Mouse (Mus musculus) intestine, postnatal 0 days (tissue): ENCODE measurements around the gene Gm28372. TPM values are rescaled to one million over a fixed set of nuclear protein-coding genes. Genes with fewer than 3 reads are reported as not detected.
A peak's percentile ranks its signal among the peaks of the same experiment; 100 is the strongest.

Experiments used
- ATAC-seq: fragments of 200-750 bp; cut with Nextera tagmentation; 2 replicates; pipeline ENCODE4 v1.8.0; 2017; ENCODE audit warnings: mild to moderate bottlenecking, moderate TSS enrichment, moderate library complexity
- H3K27ac ChIP-seq: fragments of 300-500 bp; sonication (generic); 2 replicates; pipeline ENCODE4 v1.5.1; 2014; ENCODE audit warnings: mild to moderate bottlenecking, low read depth, low read length, moderate library complexity
- H3K27me3 ChIP-seq: fragments of 300-500 bp; sonication (generic); replicated peaks from 2 replicates; pipeline ENCODE4 v1.6.1; 2014; ENCODE audit warnings: low read length, mixed read lengths; ENCODE audit not compliant: control insufficient read depth, insufficient read depth
- H3K36me3 ChIP-seq: fragments of 300-500 bp; sonication (generic); 2 replicates; pipeline ENCODE4 v1.6.1; 2014; ENCODE audit warnings: mild to moderate bottlenecking, moderate library complexity; ENCODE audit not compliant: control insufficient read depth, insufficient read depth
- H3K4me1 ChIP-seq: fragments of 300-500 bp; sonication (generic); replicated peaks from 2 replicates; pipeline ENCODE4 v1.6.1; 2014; ENCODE audit warnings: antibody characterized with exemption, low read length, mixed read lengths; ENCODE audit not compliant: control insufficient read depth, insufficient read depth
- H3K4me2 ChIP-seq: fragments of 300-500 bp; sonication (generic); replicated peaks from 2 replicates; pipeline ENCODE4 v1.6.1; 2014; ENCODE audit warnings: low read depth, mild to moderate bottlenecking, moderate library complexity
- H3K4me3 ChIP-seq: fragments of 300-500 bp; sonication (generic); 2 replicates; pipeline ENCODE4 v1.5.1; 2014; ENCODE audit warnings: low read depth, low read length
- H3K9ac ChIP-seq: fragments of 300-500 bp; sonication (generic); 2 replicates; pipeline ENCODE4 v1.6.1; 2014; ENCODE audit warnings: mild to moderate bottlenecking, low read depth, low read length
- H3K9me3 ChIP-seq: fragments of 300-500 bp; sonication (generic); 2 replicates; pipeline ENCODE4 v1.6.1; 2016; ENCODE audit warnings: mixed run types; ENCODE audit not compliant: control insufficient read depth
- CTCF ChIP-seq: sonication (generic); IDR thresholded peaks from 2 replicates; pipeline ENCODE4 v1.5.1; 2016; ENCODE audit warnings: low read depth, mild to moderate bottlenecking, control low read depth, antibody characterized with exemption, moderate library complexity
- whole genome bisulfite sequencing: fragments of 180-500 bp; shearing (Covaris S2); extraction: QIAGEN DNeasy Blood & Tissue Kit; methylation state at CpG from one replicate; pipeline ENCODE4 v1.1.7; 2014; 5-methylcytosine and 5-hydroxymethylcytosine counted together
- polyA plus RNA-seq: library from polyadenylated mRNA; unstranded; fragments of >200 nt; fragmentation: Nextera tagmentation; extraction: Ambion mirVana; gene quantifications from 2 replicates; pipeline ENCODE4 v1.2.1, GENCODE M21; 2015

Gm28372 gene
- polyA plus RNA-seq, 1 experiment from 2014 or later, result not detected

DNA sequence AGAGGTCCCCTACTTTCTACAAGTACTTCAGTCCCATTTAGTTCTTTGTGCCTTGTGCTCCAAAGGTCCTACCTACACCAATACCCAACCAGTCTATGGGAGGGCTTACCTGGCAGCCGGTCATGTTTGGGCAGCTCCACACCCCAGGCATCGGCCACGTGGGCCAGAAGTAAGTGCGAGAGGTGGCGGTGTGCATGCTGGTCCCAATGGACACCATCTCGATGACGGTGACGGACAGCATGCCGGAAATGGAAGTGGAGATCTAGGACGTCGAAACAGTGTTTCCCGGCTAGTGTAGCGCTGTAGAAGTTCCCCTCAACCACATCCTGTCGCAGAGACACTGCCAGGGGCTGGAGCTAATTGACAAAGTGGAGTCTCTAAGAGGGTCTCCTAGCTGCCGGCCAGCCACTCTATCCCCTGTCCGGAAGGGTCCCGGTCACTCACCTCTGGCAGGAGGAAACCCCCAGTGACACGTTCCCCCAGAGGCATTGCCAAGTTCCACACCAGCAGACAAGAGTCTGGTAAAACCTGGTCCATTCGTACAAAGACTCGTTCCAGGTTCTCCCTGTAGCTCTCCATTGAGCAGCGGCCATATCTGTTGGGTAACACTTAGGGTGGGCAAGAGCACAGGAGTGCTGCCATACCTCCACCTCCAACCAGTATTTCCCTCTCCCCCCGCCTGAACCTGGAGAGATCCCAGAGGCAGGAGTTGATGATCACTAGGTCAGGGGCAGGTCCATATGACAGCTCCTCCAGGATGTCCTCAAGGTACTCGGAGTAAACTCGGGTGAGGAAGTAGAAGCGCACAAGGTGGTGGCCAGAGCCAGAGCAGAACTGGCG is 17.0 kb downstream of the Gm28372 start:
- Histone ChIP-seq H3K27me3 (no peaks in the 10 kb centered on the region), H3K4me2 (no peak overlapping the region), H3K4me1 (0 out of 2 replicates have a peak, but pooled peaks cover 3% of the 10 kb centered on the region), H3K4me3 (no peak overlapping the region), H3K9me3 (no peaks in the 10 kb centered on the region), H3K36me3 (peaks cover 17% of the 10 kb centered on the region), H3K9ac (no peak overlapping the region), H3K27ac (no peak overlapping the region)
- WGBS, result 95% methylated on average over 26 of the region's 26 CpGs
- TF ChIP-seq CTCF, result no peak
- no peak for ATAC-seq

GRCm38 (mm10) chr2:130423397-130424125 is 18.5 kb downstream of the Gm28372 start:
- no peaks in the 10 kb centered on the region for H3K9me3 ChIP-seq
- peak overlapping the region; percentile 91 for H3K4me2 ChIP-seq
- peak overlapping the region; percentile 93 for H3K9ac ChIP-seq
- no peak for TF ChIP-seq CTCF
- H3K27ac ChIP-seq, result peak overlapping the region; percentile 93
- H3K4me3 ChIP-seq, result peak overlapping the region; percentile 83
- 0 out of 2 replicates have a peak, but pooled peaks cover 3% of the 10 kb centered on the region for H3K4me1 ChIP-seq
- H3K36me3 ChIP-seq, result peaks cover 17% of the 10 kb centered on the region
- H3K27me3 ChIP-seq, result no peaks in the 10 kb centered on the region
- 15% methylated on average over 49 of the region's 49 CpGs for WGBS
- peak; percentile 78 for ATAC-seq

- Histone ChIP-seq H3K36me3 (peaks cover 10% of the 10 kb centered on the region), H3K27me3 (no peaks in the 10 kb centered on the region), H3K9ac (peak within 1 kb of the TSS; percentile 93), H3K4me1 (0 out of 2 replicates have a peak, but pooled peaks cover 3% of the 10 kb centered on the region), H3K4me3 (peak within 1 kb of the TSS; percentile 83), H3K9me3 (no peaks in the 10 kb centered on the region), H3K27ac (peak within 1 kb of the TSS; percentile 93), H3K4me2 (peak within 1 kb of the TSS; percentile 91)
- ATAC-seq, result peak; percentile 96
- peak; percentile 77 for TF ChIP-seq CTCF
- WGBS, result under 1% methylated on average over 58 of the region's 58 CpGs
Observed at GRCm38 (mm10) chr2:130424126-130424853, 19.3 kb downstream of the Gm28372 start, which contains the start of the genes Vps16 and Pced1a. Gene Vps16 (plus strand): TSS chr2:130424339. Gene Pced1a (minus strand): TSS chr2:130424701.

DNA sequence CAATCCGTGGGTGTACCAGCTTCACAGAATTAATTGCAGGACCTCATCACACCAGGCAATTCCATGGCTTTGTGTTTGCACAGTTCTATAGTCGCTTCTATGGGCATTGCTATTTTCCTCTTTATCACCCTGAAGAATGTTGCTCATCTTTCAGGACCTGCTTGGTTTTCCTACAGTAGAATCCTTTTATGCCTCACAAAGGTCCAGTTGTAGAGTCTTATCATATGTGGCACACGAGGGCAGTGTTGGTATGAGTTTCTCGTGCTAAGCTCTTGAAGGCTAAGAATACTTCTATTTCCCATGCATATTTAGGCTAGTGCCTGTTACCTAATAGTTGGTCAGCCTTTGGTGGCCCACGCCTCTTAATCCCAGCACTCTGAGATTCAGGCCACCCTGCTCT is 20.1 kb downstream of the Gm28372 start:
- ATAC-seq, result no peak
- Histone ChIP-seq H3K4me3 (peak overlapping the region; percentile 83), H3K36me3 (peaks cover 10% of the 10 kb centered on the region), H3K27ac (no peak overlapping the region), H3K9ac (peak overlapping the region; percentile 93), H3K9me3 (no peaks in the 10 kb centered on the region), H3K4me1 (0 out of 2 replicates have a peak, but pooled peaks cover 3% of the 10 kb centered on the region), H3K27me3 (no peaks in the 10 kb centered on the region), H3K4me2 (peak overlapping the region; percentile 91)
- WGBS, result 29% methylated on average over 5 of the region's 5 CpGs
- peak; percentile 48 for TF ChIP-seq CTCF

DNA sequence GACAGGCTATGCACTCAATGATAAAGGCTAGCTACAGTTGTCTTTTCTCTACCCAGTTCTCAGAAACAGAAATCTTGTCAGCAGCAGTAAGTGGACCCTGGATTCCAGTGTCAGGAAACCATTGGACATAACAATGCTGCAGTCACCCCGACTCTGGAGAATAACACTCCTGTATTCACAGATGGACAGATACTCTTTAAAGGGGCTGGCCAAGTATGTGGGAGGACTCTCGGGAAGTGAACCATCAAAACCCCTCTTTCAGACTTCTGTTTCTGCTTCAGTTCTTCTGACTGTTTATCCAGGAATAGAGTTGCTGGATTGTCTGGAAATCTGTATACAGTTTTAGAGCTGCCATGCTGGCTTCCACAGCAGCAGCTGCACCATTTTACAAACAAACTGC is 24.8 kb downstream of the Gm28372 start:
- Histone ChIP-seq H3K9ac (no peak overlapping the region), H3K4me1 (no peaks in the 10 kb centered on the region), H3K9me3 (no peaks in the 10 kb centered on the region), H3K36me3 (no peaks in the 10 kb centered on the region), H3K27me3 (no peaks in the 10 kb centered on the region), H3K4me2 (no peak overlapping the region), H3K4me3 (no peak overlapping the region), H3K27ac (no peak overlapping the region)
- TF ChIP-seq CTCF, result no peak
- ATAC-seq, result no peak
- WGBS, result 65% methylated on average over 2 of the region's 2 CpGs
